Mouse (Mus musculus): ENCODE data around the gene Olfr1217. TPM values are rescaled to one million over a fixed set of nuclear protein-coding genes. Genes with fewer than 3 reads are reported as not detected.

The Olfr1217 gene
- polyA plus RNA-seq (2014; fragmentation: Illumina TruSeq; extraction: RNeasy Lipid Tissue Mini Kit (QIAGEN cat#74804); ENCODE audit: low read depth, low replicate concordance): not detected

GRCm38 (mm10) chr2:89031965-89032364, at the start of gene Olfr1217:
TSS of gene Olfr1217 (minus strand) at chr2:89032065.

GRCm38 (mm10) chr2:89061087-89061486, 29.2 kb upstream of the Olfr1217 start, which contains the start of gene Olfr1218:
TSS of gene Olfr1218 (minus strand) at chr2:89061187.

GRCm38 (mm10) chr2:89018240-89018639, 13.6 kb downstream of the Olfr1217 start, which contains the start of gene Olfr1216:
TSS of gene Olfr1216 (minus strand) at chr2:89018340.

GRCm38 (mm10) chr2:89006873-89007272, 25.0 kb downstream of the Olfr1217 start, which contains the start of gene Olfr1215:
TSS of gene Olfr1215 (minus strand) at chr2:89006973.

GRCm38 (mm10) chr2:88992553-88992952, 39.3 kb downstream of the Olfr1217 start, which contains the start of gene Olfr1214:
TSS of gene Olfr1214 (minus strand) at chr2:88992653.

GRCm38 (mm10) chr2:88980181-88980580, 51.7 kb downstream of the Olfr1217 start, which contains the start of gene Gm13762:
TSS of gene Gm13762 (minus strand) at chr2:88980281.

Other genes starting within 250 kb of the Olfr1217 start
- gene Olfr1201, start 239.0 kb downstream of the Olfr1217 start, polyA plus RNA-seq (2014; fragmentation: Illumina TruSeq; extraction: RNeasy Lipid Tissue Mini Kit (QIAGEN cat#74804); ENCODE audit: low read depth, low replicate concordance): not detected
- not detected for gene Olfr1202, start 217.6 kb downstream of the Olfr1217 start, polyA plus RNA-seq (2014; fragmentation: Illumina TruSeq; extraction: RNeasy Lipid Tissue Mini Kit (QIAGEN cat#74804); ENCODE audit: low read depth, low replicate concordance)
- not detected for gene Olfr1205, start 202.3 kb downstream of the Olfr1217 start, polyA plus RNA-seq (2014; fragmentation: Illumina TruSeq; extraction: RNeasy Lipid Tissue Mini Kit (QIAGEN cat#74804); ENCODE audit: low read depth, low replicate concordance)
- not detected for gene Olfr1204, start 182.8 kb downstream of the Olfr1217 start, polyA plus RNA-seq (2014; fragmentation: Illumina TruSeq; extraction: RNeasy Lipid Tissue Mini Kit (QIAGEN cat#74804); ENCODE audit: low read depth, low replicate concordance)
- gene Olfr1206, start 168.8 kb downstream of the Olfr1217 start, polyA plus RNA-seq (2014; fragmentation: Illumina TruSeq; extraction: RNeasy Lipid Tissue Mini Kit (QIAGEN cat#74804); ENCODE audit: low read depth, low replicate concordance): not detected
- not detected for gene Olfr1208, start 129.8 kb downstream of the Olfr1217 start, polyA plus RNA-seq (2014; fragmentation: Illumina TruSeq; extraction: RNeasy Lipid Tissue Mini Kit (QIAGEN cat#74804); ENCODE audit: low read depth, low replicate concordance)
- not detected for gene Olfr1209, start 116.9 kb downstream of the Olfr1217 start, polyA plus RNA-seq (2014; fragmentation: Illumina TruSeq; extraction: RNeasy Lipid Tissue Mini Kit (QIAGEN cat#74804); ENCODE audit: low read depth, low replicate concordance)
- gene Olfr1211, start 94.0 kb downstream of the Olfr1217 start, polyA plus RNA-seq (2014; fragmentation: Illumina TruSeq; extraction: RNeasy Lipid Tissue Mini Kit (QIAGEN cat#74804); ENCODE audit: low read depth, low replicate concordance): not detected
- not detected for gene Olfr1212, start 78.1 kb downstream of the Olfr1217 start, polyA plus RNA-seq (2014; fragmentation: Illumina TruSeq; extraction: RNeasy Lipid Tissue Mini Kit (QIAGEN cat#74804); ENCODE audit: low read depth, low replicate concordance)
- not detected for gene Gm13762, start 51.8 kb downstream of the Olfr1217 start, polyA plus RNA-seq (2014; fragmentation: Illumina TruSeq; extraction: RNeasy Lipid Tissue Mini Kit (QIAGEN cat#74804); ENCODE audit: low read depth, low replicate concordance)
- gene Olfr1214, start 39.4 kb downstream of the Olfr1217 start, polyA plus RNA-seq (2014; fragmentation: Illumina TruSeq; extraction: RNeasy Lipid Tissue Mini Kit (QIAGEN cat#74804); ENCODE audit: low read depth, low replicate concordance): not detected
- not detected for gene Olfr1215, start 25.1 kb downstream of the Olfr1217 start, polyA plus RNA-seq (2014; fragmentation: Illumina TruSeq; extraction: RNeasy Lipid Tissue Mini Kit (QIAGEN cat#74804); ENCODE audit: low read depth, low replicate concordance)
- not detected for gene Olfr1216, start 13.7 kb downstream of the Olfr1217 start, polyA plus RNA-seq (2014; fragmentation: Illumina TruSeq; extraction: RNeasy Lipid Tissue Mini Kit (QIAGEN cat#74804); ENCODE audit: low read depth, low replicate concordance)
- not detected for gene Olfr1218, start 29.1 kb upstream of the Olfr1217 start, polyA plus RNA-seq (2014; fragmentation: Illumina TruSeq; extraction: RNeasy Lipid Tissue Mini Kit (QIAGEN cat#74804); ENCODE audit: low read depth, low replicate concordance)
- gene Olfr1219, start 51.4 kb upstream of the Olfr1217 start, polyA plus RNA-seq (2014; fragmentation: Illumina TruSeq; extraction: RNeasy Lipid Tissue Mini Kit (QIAGEN cat#74804); ENCODE audit: low read depth, low replicate concordance): 0.07 TPM
- gene Olfr1220, start 74.8 kb upstream of the Olfr1217 start, polyA plus RNA-seq (2014; fragmentation: Illumina TruSeq; extraction: RNeasy Lipid Tissue Mini Kit (QIAGEN cat#74804); ENCODE audit: low read depth, low replicate concordance): 0.07 TPM
- not detected for gene Olfr1221, start 85.2 kb upstream of the Olfr1217 start, polyA plus RNA-seq (2014; fragmentation: Illumina TruSeq; extraction: RNeasy Lipid Tissue Mini Kit (QIAGEN cat#74804); ENCODE audit: low read depth, low replicate concordance)
- gene Olfr1222, start 101.0 kb upstream of the Olfr1217 start, polyA plus RNA-seq (2014; fragmentation: Illumina TruSeq; extraction: RNeasy Lipid Tissue Mini Kit (QIAGEN cat#74804); ENCODE audit: low read depth, low replicate concordance): not detected
- not detected for gene Olfr1223, start 119.5 kb upstream of the Olfr1217 start, polyA plus RNA-seq (2014; fragmentation: Illumina TruSeq; extraction: RNeasy Lipid Tissue Mini Kit (QIAGEN cat#74804); ENCODE audit: low read depth, low replicate concordance)
- not detected for gene Olfr1224-ps1, start 132.0 kb upstream of the Olfr1217 start, polyA plus RNA-seq (2014; fragmentation: Illumina TruSeq; extraction: RNeasy Lipid Tissue Mini Kit (QIAGEN cat#74804); ENCODE audit: low read depth, low replicate concordance)
- not detected for gene Olfr1225, start 142.6 kb upstream of the Olfr1217 start, polyA plus RNA-seq (2014; fragmentation: Illumina TruSeq; extraction: RNeasy Lipid Tissue Mini Kit (QIAGEN cat#74804); ENCODE audit: low read depth, low replicate concordance)
- gene Olfr1226, start 168.0 kb upstream of the Olfr1217 start, polyA plus RNA-seq (2014; fragmentation: Illumina TruSeq; extraction: RNeasy Lipid Tissue Mini Kit (QIAGEN cat#74804); ENCODE audit: low read depth, low replicate concordance): 0.07 TPM
- gene Olfr1228, start 222.0 kb upstream of the Olfr1217 start, polyA plus RNA-seq (2014; fragmentation: Illumina TruSeq; extraction: RNeasy Lipid Tissue Mini Kit (QIAGEN cat#74804); ENCODE audit: low read depth, low replicate concordance): not detected